In genomic region chr4:34613571-34614145, GRCm38 (mm10) we compare ENCODE assay signal across 7 mouse cellular contexts. TPM values are rescaled to one million over a fixed set of nuclear protein-coding genes. Genes with fewer than 3 reads are reported as not detected.
DNase-seq lines count a peak whose midpoint lies in the region; ATAC-seq and TF ChIP-seq lines count a peak whose summit lies in the region.

No protein-coding gene starts in this region.

- no peak for DNase-seq in testis, postnatal 14 days (ENCODE audit: low spot score)
- peak; percentile 33 for DNase-seq in cerebellum, adult 9-10 months
- no peak for DNase-seq in hindbrain, embryonic 11.5 days (ENCODE audit: low spot score)
- no peak for DNase-seq in ovary, postnatal 10 days (ENCODE audit: low spot score)

- no peak for ATAC-seq in hindbrain, embryonic 11.5 days (ENCODE audit: low FRiP score)
- no peak for ATAC-seq in limb, embryonic 13.5 days (ENCODE audit: low FRiP score, low read depth)
- no peak for ATAC-seq in midbrain, embryonic 15.5 days (replicated peaks)

- 76% methylated on average over 6 of the region's 6 CpGs for WGBS in hindbrain, embryonic 11.5 days
- 45% methylated on average over 6 of the region's 6 CpGs for WGBS in limb, embryonic 13.5 days
- WGBS in midbrain, embryonic 15.5 days = 73% methylated on average over 6 of the region's 6 CpGs

- no peak for TF ChIP-seq CTCF in testis, adult 2 months (IDR thresholded peaks at IDR 0.05; ENCODE audit: control insufficient read depth, insufficient read depth, insufficient replicate concordance, low read depth, low read length)

- peak overlapping the region; percentile 29 for H3K4me3 ChIP-seq in testis, adult 2 months (ENCODE audit: control insufficient read depth, low read depth, low read length)
- H3K4me3 ChIP-seq in hindbrain, embryonic 11.5 days (ENCODE audit: low read depth, low read length) = peak overlapping the region; percentile 81
- H3K4me3 ChIP-seq in limb, embryonic 13.5 days = peak overlapping the region; percentile 85
- H3K4me3 ChIP-seq in midbrain, embryonic 15.5 days = peak overlapping the region; percentile 90

- TF ChIP-seq POLR2A in testis, adult 2 months (IDR thresholded peaks at IDR 0.05; ENCODE audit: control insufficient read depth, low read depth, low read length) = no peak

- peak overlapping the region; percentile 89 for H3K9ac ChIP-seq in hindbrain, embryonic 11.5 days (ENCODE audit: low read depth, low read length)
- H3K9ac ChIP-seq in limb, embryonic 13.5 days = peak overlapping the region; percentile 86
- H3K9ac ChIP-seq in midbrain, embryonic 15.5 days = peak overlapping the region; percentile 95; the same call in 1 of the 2 replicates

- H3K36me3 ChIP-seq in testis, adult 2 months (ENCODE audit: control insufficient read depth, insufficient read depth, low read length) = no peaks in the 10 kb centered on the region
- no peaks in the 10 kb centered on the region for H3K36me3 ChIP-seq in hindbrain, embryonic 11.5 days (ENCODE audit: control insufficient read depth, insufficient read depth, low read length)
- peaks cover 9% of the 10 kb centered on the region for H3K36me3 ChIP-seq in limb, embryonic 13.5 days
- no peaks in the 10 kb centered on the region for H3K36me3 ChIP-seq in midbrain, embryonic 15.5 days (replicated peaks)

- no peaks in the 10 kb centered on the region for H3K27me3 ChIP-seq in testis, adult 2 months (ENCODE audit: control insufficient read depth, insufficient read depth, low read length)
- no peaks in the 10 kb centered on the region for H3K27me3 ChIP-seq in hindbrain, embryonic 11.5 days (ENCODE audit: control insufficient read depth, insufficient read depth, low read length)
- no peaks in the 10 kb centered on the region for H3K27me3 ChIP-seq in limb, embryonic 13.5 days
- no peaks in the 10 kb centered on the region for H3K27me3 ChIP-seq in midbrain, embryonic 15.5 days (replicated peaks)

- H3K9me3 ChIP-seq in hindbrain, embryonic 11.5 days (ENCODE audit: control insufficient read depth, low read length) = no peaks in the 10 kb centered on the region
- no peaks in the 10 kb centered on the region for H3K9me3 ChIP-seq in limb, embryonic 13.5 days
- H3K9me3 ChIP-seq in midbrain, embryonic 15.5 days = no peaks in the 10 kb centered on the region

- peaks cover 11% of the 10 kb centered on the region for H3K4me1 ChIP-seq in testis, adult 2 months (ENCODE audit: control insufficient read depth, insufficient read depth, low read length)
- peaks cover 7% of the 10 kb centered on the region for H3K4me1 ChIP-seq in hindbrain, embryonic 11.5 days (replicated peaks; ENCODE audit: control insufficient read depth, insufficient read depth, low read length)
- peaks cover 21% of the 10 kb centered on the region for H3K4me1 ChIP-seq in limb, embryonic 13.5 days
- H3K4me1 ChIP-seq in midbrain, embryonic 15.5 days = peaks cover 27% of the 10 kb centered on the region

- H3K27ac ChIP-seq in testis, adult 2 months (ENCODE audit: control insufficient read depth, insufficient read depth, low read depth, low read length) = no peak overlapping the region
- H3K27ac ChIP-seq in hindbrain, embryonic 11.5 days (ENCODE audit: low read depth, low read length) = no peak overlapping the region
- 0 out of 2 replicates have a peak overlapping the region, but pooled peaks have one; percentile 33 for H3K27ac ChIP-seq in limb, embryonic 13.5 days
- no peak overlapping the region for H3K27ac ChIP-seq in midbrain, embryonic 15.5 days

- H3K4me2 ChIP-seq in hindbrain, embryonic 11.5 days (replicated peaks; ENCODE audit: low read depth, low read length) = peak overlapping the region; percentile 88
- peak overlapping the region; percentile 92 for H3K4me2 ChIP-seq in limb, embryonic 13.5 days (replicated peaks)
- peak overlapping the region; percentile 92 for H3K4me2 ChIP-seq in midbrain, embryonic 15.5 days

RNA-seq across cellular contexts. Expression of gene Orc3, which starts 1.1 kb away (rescaled TPM):
- 11.9 and 14.1 TPM in 2 replicates for polyA plus RNA-seq in testis, adult 2 months (2012; rRNA removed)
- polyA plus RNA-seq in hindbrain, embryonic 11.5 days (2014; fragmentation: Nextera tagmentation; extraction: Ambion mirVana) = 119 and 127 TPM in 2 replicates
- polyA plus RNA-seq in limb, embryonic 13.5 days (2015; fragmentation: Nextera tagmentation; extraction: Ambion mirVana) = 97.2 and 98.4 TPM in 2 replicates
- polyA plus RNA-seq in midbrain, embryonic 15.5 days (2015; fragmentation: Nextera tagmentation; extraction: Ambion mirVana) = 79.7 and 83.5 TPM in 2 replicates

RNA-seq across cellular contexts. Expression of gene Rars2, which starts 1.1 kb away (rescaled TPM):
- polyA plus RNA-seq in testis, adult 2 months (2012; rRNA removed) = 10.6 and 13.7 TPM in 2 replicates
- polyA plus RNA-seq in hindbrain, embryonic 11.5 days (2014; fragmentation: Nextera tagmentation; extraction: Ambion mirVana) = 69.4 and 74.1 TPM in 2 replicates
- polyA plus RNA-seq in limb, embryonic 13.5 days (2015; fragmentation: Nextera tagmentation; extraction: Ambion mirVana) = 66.0 and 67.5 TPM in 2 replicates
- 52.6 and 52.8 TPM in 2 replicates for polyA plus RNA-seq in midbrain, embryonic 15.5 days (2015; fragmentation: Nextera tagmentation; extraction: Ambion mirVana)

Comparison
In these comparisons a context has a peak if more than half of its experiments do, and no peak if none do; other contexts are left out.
1. H3K4me3 ChIP-seq: peak in every context shown above with its lines; median percentile 90 in midbrain, embryonic 15.5 days; 85 in limb, embryonic 13.5 days; 81 in hindbrain, embryonic 11.5 days; 29 in testis, adult 2 months.